Mouse (Mus musculus): ENCODE measurements around the gene Zdhhc9. TPM values are rescaled to one million over a fixed set of nuclear protein-coding genes. Genes with fewer than 3 reads are reported as not detected.

Gene Zdhhc9
- polyA plus RNA-seq, 1 experiment from 2014 or later, result 3.9 TPM

GRCm38 (mm10) chrX:48147741-48148186 is 60.9 kb downstream of the Zdhhc9 start:
- H3K36me3 ChIP-seq (ENCODE audit: insufficient read depth, low read length), result no peaks in the 10 kb centered on the region
- no peak overlapping the region for H3K27ac ChIP-seq (ENCODE audit: low read length)
- no peak for ATAC-seq

DNA sequence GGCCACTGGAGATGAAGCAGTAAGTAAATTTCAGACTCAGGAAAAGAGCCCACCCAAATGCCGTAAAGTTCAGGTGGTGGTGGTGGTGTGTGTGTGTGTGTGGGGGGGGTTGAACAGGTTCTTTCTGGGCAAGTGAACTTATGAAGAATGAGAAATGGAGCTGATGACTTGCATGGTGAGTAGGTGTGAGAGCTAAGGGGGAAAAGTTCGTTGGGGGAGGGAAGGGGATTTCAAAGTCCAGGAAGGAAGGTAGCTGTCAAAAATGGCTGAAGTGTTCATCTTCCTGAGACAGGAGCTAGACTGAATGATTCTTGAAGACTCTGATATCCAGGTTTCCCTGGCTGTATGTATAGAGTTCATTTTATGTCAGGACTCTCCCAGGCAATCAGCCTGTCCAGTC is 61.5 kb downstream of the Zdhhc9 start:
- H3K4me2 ChIP-seq (replicated peaks; ENCODE audit: low read depth, low read length), result no peak overlapping the region
- H3K4me1 ChIP-seq (ENCODE audit: insufficient read depth, low read depth, low read length), result no peaks in the 10 kb centered on the region
- H3K9me3 ChIP-seq (ENCODE audit: low read length), result no peaks in the 10 kb centered on the region
- no peaks in the 10 kb centered on the region for H3K27me3 ChIP-seq (replicated peaks; ENCODE audit: insufficient read depth, low read length)
- H3K9ac ChIP-seq (replicated peaks; ENCODE audit: low read depth), result no peak overlapping the region
- H3K27ac ChIP-seq (ENCODE audit: low read length), result no peak overlapping the region
- no peak overlapping the region for H3K4me3 ChIP-seq (ENCODE audit: low read depth, low read length)
- 61% methylated on average over 2 of the region's 2 CpGs for WGBS
- ATAC-seq (no peak), DNase-seq (ENCODE audit: low spot score) (no peak)
- TF ChIP-seq EP300 (IDR thresholded peaks at IDR 0.05), result no peak
- TF ChIP-seq CTCF (IDR thresholded peaks at IDR 0.05), result no peak
- no peaks in the 10 kb centered on the region for H3K36me3 ChIP-seq (ENCODE audit: insufficient read depth, low read length)

More at GRCm38 (mm10) chrX:48147741-48148186, 60.9 kb downstream of the Zdhhc9 start:
- no peaks in the 10 kb centered on the region for H3K27me3 ChIP-seq (replicated peaks; ENCODE audit: insufficient read depth, low read length)
- no peaks in the 10 kb centered on the region for H3K4me1 ChIP-seq (ENCODE audit: insufficient read depth, low read depth, low read length)
- 75% methylated on average over 7 of the region's 7 CpGs for WGBS
- TF ChIP-seq EP300 (IDR thresholded peaks at IDR 0.05) (no peak), CTCF (IDR thresholded peaks at IDR 0.05) (no peak)
- DNase-seq (ENCODE audit: low spot score), result no peak
- no peak overlapping the region for H3K9ac ChIP-seq (replicated peaks; ENCODE audit: low read depth)
- H3K9me3 ChIP-seq (ENCODE audit: low read length), result no peaks in the 10 kb centered on the region
- no peak overlapping the region for H3K4me2 ChIP-seq (replicated peaks; ENCODE audit: low read depth, low read length)
- H3K4me3 ChIP-seq (ENCODE audit: low read depth, low read length), result no peak overlapping the region

GRCm38 (mm10) chrX:48146262-48146661 is 62.4 kb downstream of the Zdhhc9 start, which contains the start of gene Sash3:
Gene Sash3, plus strand, starts transcription at chrX:48146436.
- TF ChIP-seq CTCF (IDR thresholded peaks at IDR 0.05) (no peak), EP300 (IDR thresholded peaks at IDR 0.05) (no peak)
- Histone ChIP-seq H3K4me3 (ENCODE audit: low read depth, low read length) (no peak within 1 kb of the TSS), H3K27ac (ENCODE audit: low read length) (no peak within 1 kb of the TSS), H3K9me3 (ENCODE audit: low read length) (no peaks in the 10 kb centered on the region), H3K9ac (replicated peaks; ENCODE audit: low read depth) (no peak within 1 kb of the TSS), H3K27me3 (replicated peaks; ENCODE audit: insufficient read depth, low read length) (no peaks in the 10 kb centered on the region), H3K36me3 (ENCODE audit: insufficient read depth, low read length) (no peaks in the 10 kb centered on the region), H3K4me2 (replicated peaks; ENCODE audit: low read depth, low read length) (no peak within 1 kb of the TSS), H3K4me1 (ENCODE audit: insufficient read depth, low read depth, low read length) (no peaks in the 10 kb centered on the region)
- DNase-seq (ENCODE audit: low spot score) (peak; percentile 18), ATAC-seq (no peak)
- WGBS, result 72% methylated on average over 4 of the region's 4 CpGs

DNA sequence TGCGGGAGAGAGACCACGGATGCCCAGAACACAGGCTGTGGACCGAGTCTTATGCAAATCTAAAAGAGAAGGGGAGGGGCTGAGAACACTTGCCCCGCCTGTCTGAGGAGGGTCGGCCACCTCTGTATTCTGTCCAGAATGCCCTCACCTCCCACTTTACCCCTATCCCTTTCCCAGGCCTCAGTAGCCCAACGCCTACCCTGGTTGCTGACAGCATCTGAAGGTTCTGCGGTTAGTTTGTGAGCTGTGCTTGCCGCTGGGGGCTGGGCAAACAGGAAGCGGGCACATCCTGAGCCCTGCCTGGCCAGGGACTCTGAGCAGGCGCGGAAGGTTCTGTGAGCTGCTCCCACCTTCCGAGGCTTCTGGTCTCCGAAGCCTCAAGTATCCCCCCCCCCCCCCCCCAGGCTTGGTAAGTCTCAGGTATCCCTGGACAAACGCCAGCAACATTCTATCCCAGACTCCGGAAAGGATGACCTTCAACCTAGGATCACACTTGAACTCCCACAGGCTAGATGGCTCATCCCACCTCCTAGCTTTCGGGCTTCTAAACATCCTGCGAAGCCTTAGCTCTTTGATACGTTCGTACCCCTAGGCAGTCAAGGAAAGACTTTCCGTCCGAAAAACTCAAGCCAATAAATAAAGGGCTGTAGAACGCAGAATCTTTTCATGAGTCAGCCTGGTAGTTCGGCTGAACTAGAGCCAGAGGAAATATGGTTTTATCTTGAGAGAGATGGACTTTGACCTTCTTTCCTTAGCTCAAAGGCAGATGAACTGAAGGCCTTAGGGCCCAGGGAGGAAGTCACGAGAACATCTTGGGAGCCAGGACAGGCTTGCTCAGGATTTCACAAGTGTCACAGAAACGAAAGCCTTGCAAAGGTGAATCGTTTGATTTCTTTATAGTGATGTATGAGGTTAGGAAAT is 65.0 kb downstream of the Zdhhc9 start:
- Histone ChIP-seq H3K27ac (ENCODE audit: low read length) (peak overlapping the region; percentile 26; the same call in 1 of the 2 replicates), H3K27me3 (replicated peaks; ENCODE audit: insufficient read depth, low read length) (no peaks in the 10 kb centered on the region), H3K9ac (replicated peaks; ENCODE audit: low read depth) (no peak overlapping the region), H3K4me3 (ENCODE audit: low read depth, low read length) (no peak overlapping the region), H3K9me3 (ENCODE audit: low read length) (no peaks in the 10 kb centered on the region), H3K36me3 (ENCODE audit: insufficient read depth, low read length) (no peaks in the 10 kb centered on the region), H3K4me2 (replicated peaks; ENCODE audit: low read depth, low read length) (peak overlapping the region; percentile 39), H3K4me1 (ENCODE audit: insufficient read depth, low read depth, low read length) (no peaks in the 10 kb centered on the region)
- ATAC-seq (peak; percentile 62), DNase-seq (ENCODE audit: low spot score) (peak; percentile 34)
- TF ChIP-seq CTCF (IDR thresholded peaks at IDR 0.05) (no peak), EP300 (IDR thresholded peaks at IDR 0.05) (no peak)
- WGBS, result 37% methylated on average over 25 of the region's 26 CpGs

DNA sequence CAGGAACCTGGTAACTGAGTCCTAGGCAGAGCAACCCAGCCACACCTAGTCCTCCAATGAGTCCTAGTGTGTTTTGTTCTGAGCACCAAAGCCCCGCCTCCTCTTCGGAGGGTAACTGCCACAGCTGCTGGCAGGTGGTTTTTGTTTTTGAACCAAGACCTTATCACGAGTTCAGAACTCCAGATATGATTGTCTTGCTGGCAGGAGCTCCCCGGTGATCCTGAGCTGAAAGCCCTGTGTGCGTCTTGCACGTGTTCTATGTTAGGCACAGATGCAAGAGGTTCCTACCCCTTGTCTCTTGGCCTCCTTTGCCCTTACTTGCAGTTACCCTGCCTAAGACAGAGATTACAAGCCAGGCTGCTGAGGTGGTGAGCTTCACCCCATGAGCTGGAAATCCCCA is 67.2 kb downstream of the Zdhhc9 start:
- TF ChIP-seq EP300 (IDR thresholded peaks at IDR 0.05) (no peak), CTCF (IDR thresholded peaks at IDR 0.05) (no peak)
- H3K36me3 ChIP-seq (ENCODE audit: insufficient read depth, low read length), result no peaks in the 10 kb centered on the region
- no peak overlapping the region for H3K9ac ChIP-seq (replicated peaks; ENCODE audit: low read depth)
- DNase-seq (ENCODE audit: low spot score) (no peak), ATAC-seq (no peak)
- no peak overlapping the region for H3K4me2 ChIP-seq (replicated peaks; ENCODE audit: low read depth, low read length)
- no peaks in the 10 kb centered on the region for H3K27me3 ChIP-seq (replicated peaks; ENCODE audit: insufficient read depth, low read length)
- H3K4me3 ChIP-seq (ENCODE audit: low read depth, low read length), result no peak overlapping the region
- no peaks in the 10 kb centered on the region for H3K4me1 ChIP-seq (ENCODE audit: insufficient read depth, low read depth, low read length)
- no peaks in the 10 kb centered on the region for H3K9me3 ChIP-seq (ENCODE audit: low read length)
- WGBS, result 63% methylated on average over 6 of the region's 6 CpGs
- no peak overlapping the region for H3K27ac ChIP-seq (ENCODE audit: low read length)

GRCm38 (mm10) chrX:48140286-48140877 is 68.3 kb downstream of the Zdhhc9 start:
- H3K4me2 ChIP-seq (replicated peaks; ENCODE audit: low read depth, low read length), result no peak overlapping the region
- H3K9me3 ChIP-seq (ENCODE audit: low read length), result no peaks in the 10 kb centered on the region
- no peak for ATAC-seq
- H3K4me3 ChIP-seq (ENCODE audit: low read depth, low read length), result no peak overlapping the region
- H3K27ac ChIP-seq (ENCODE audit: low read length), result no peak overlapping the region
- no peak overlapping the region for H3K9ac ChIP-seq (replicated peaks; ENCODE audit: low read depth)
- H3K4me1 ChIP-seq (ENCODE audit: insufficient read depth, low read depth, low read length), result no peaks in the 10 kb centered on the region
- no peak for TF ChIP-seq EP300 (IDR thresholded peaks at IDR 0.05)
- no peak for TF ChIP-seq CTCF (IDR thresholded peaks at IDR 0.05)
- no peaks in the 10 kb centered on the region for H3K27me3 ChIP-seq (replicated peaks; ENCODE audit: insufficient read depth, low read length)
- DNase-seq (ENCODE audit: low spot score), result peak; percentile 34
- 21% methylated on average over 3 of the region's 3 CpGs for WGBS
- H3K36me3 ChIP-seq (ENCODE audit: insufficient read depth, low read length), result no peaks in the 10 kb centered on the region

Measured in lung, postnatal 0 days (tissue).